Mouse (Mus musculus): ENCODE measurements around the gene Ankrd33. TPM values are rescaled to one million over a fixed set of nuclear protein-coding genes. Genes with fewer than 3 reads are reported as not detected.

Ankrd33 gene
- polyA plus RNA-seq, 1 experiment from 2014 or later = not detected

DNA sequence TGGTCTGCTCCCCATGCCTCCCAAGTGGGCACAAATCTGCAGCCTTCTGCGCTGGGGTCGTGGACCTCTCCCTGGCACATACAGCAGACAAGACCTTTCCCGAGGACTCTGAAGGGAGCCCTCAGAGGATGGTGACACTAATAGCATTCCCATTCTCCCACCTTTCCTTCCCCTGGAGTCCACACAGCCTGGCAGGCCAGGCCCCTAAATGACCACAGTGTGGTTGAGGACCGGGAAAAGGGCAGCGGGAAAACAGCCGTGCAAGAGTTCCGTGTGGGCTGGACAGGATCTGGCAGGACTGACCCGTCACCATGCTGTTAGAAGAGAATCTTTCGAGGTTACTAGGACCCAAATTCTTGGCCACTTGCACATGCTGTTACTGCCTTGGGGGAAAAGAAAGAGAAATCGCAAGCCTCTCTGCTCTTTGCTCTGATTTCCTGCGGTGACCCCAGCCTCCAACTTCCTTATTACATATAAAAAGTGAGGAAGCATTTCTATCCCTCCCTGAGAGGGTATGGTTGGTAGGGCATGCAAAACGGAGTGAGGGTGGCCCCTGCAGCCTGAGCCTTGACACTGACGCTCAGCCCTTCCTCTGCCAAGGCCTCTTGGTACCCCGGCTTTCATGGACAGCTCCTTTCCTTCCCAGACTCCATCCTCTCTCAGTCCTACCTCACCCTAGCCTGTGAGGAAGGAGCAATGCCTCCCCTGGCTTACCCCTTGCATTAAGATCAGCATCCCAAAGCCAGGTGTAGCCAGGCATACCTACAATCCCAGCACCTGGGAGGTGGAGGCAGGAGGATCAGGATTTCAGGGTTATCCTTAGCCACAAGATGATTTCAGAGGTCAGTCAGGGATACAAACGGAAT is 30.8 kb downstream of the Ankrd33 start:
- ATAC-seq (ENCODE audit: insufficient read depth) (no peak), DNase-seq (no peak)
- TF ChIP-seq CTCF (IDR thresholded peaks at IDR 0.05; ENCODE audit: low read depth) = no peak
- Histone ChIP-seq H3K27me3 (ENCODE audit: insufficient read depth, low read length) (no peaks in the 10 kb centered on the region), H3K27ac (ENCODE audit: low read depth) (peak overlapping the region; percentile 42; the same call in 1 of the 2 replicates), H3K4me3 (ENCODE audit: low read depth, low read length) (no peak overlapping the region), H3K4me1 (ENCODE audit: insufficient read depth) (peaks cover 29% of the 10 kb centered on the region; the same call in 1 of the 2 replicates), H3K9me3 (ENCODE audit: low read depth, low read length) (no peaks in the 10 kb centered on the region), H3K36me3 (ENCODE audit: insufficient read depth) (0 out of 2 replicates have a peak, but pooled peaks cover 4% of the 10 kb centered on the region), H3K9ac (peak overlapping the region; percentile 24; the same call in 1 of the 2 replicates), H3K4me2 (peak overlapping the region; percentile 53)
- WGBS = 61% methylated on average over 15 of the region's 15 CpGs

DNA sequence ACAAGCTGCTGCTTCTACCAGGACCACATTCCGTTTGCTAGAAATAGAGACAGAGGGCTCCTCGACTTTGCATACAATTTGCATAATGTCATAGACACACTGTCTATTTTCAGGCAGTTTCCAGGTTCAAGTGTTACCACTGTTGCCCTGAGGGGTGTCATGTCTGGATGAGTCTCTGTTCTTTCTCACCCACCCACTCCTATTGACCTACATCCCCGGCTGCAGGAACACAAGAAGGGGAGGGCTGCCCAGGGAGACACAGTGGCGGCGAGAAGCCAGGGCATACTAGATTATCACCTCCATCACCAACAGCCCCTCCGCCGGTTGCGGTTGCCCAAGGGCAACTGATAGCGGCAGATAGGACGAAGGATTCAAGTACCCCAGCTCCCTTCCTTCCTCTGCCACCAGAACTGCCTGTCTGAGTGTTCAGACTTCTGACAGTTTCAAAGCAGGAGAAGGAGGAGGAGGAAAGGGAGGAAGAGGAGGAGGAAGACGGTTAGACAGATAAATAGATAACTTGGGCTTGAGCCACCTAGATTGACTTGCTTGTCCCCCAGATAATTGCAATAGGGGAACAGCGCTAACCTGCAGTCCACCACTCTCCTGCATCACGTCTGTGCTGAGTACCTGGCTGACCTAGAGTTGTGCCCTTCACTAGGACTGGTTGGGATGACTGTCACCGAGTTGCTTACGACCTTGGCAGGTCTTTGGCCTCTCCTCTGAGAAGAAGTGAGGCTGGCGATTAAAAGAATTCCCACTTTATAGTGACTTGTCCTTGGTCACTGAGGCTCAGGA is 31.8 kb downstream of the Ankrd33 start:
- TF ChIP-seq CTCF (IDR thresholded peaks at IDR 0.05; ENCODE audit: low read depth) = no peak
- DNase-seq (no peak), ATAC-seq (ENCODE audit: insufficient read depth) (no peak)
- Histone ChIP-seq H3K4me2 (no peak overlapping the region), H3K27ac (ENCODE audit: low read depth) (no peak overlapping the region), H3K9me3 (ENCODE audit: low read depth, low read length) (no peaks in the 10 kb centered on the region), H3K4me3 (ENCODE audit: low read depth, low read length) (no peak overlapping the region), H3K9ac (no peak overlapping the region), H3K36me3 (ENCODE audit: insufficient read depth) (0 out of 2 replicates have a peak, but pooled peaks cover 4% of the 10 kb centered on the region), H3K4me1 (ENCODE audit: insufficient read depth) (peaks cover 29% of the 10 kb centered on the region; the same call in 1 of the 2 replicates), H3K27me3 (ENCODE audit: insufficient read depth, low read length) (no peaks in the 10 kb centered on the region)
- WGBS = 58% methylated on average over 16 of the region's 16 CpGs

- no peak overlapping the region for H3K9ac ChIP-seq
- H3K4me1 ChIP-seq (ENCODE audit: insufficient read depth) = peaks cover 26% of the 10 kb centered on the region; the same call in 1 of the 2 replicates
- TF ChIP-seq CTCF (IDR thresholded peaks at IDR 0.05; ENCODE audit: low read depth) = no peak
- no peaks in the 10 kb centered on the region for H3K27me3 ChIP-seq (ENCODE audit: insufficient read depth, low read length)
- H3K9me3 ChIP-seq (ENCODE audit: low read depth, low read length) = no peaks in the 10 kb centered on the region
- 0 out of 2 replicates have a peak overlapping the region, but pooled peaks have one; percentile 24 for H3K27ac ChIP-seq (ENCODE audit: low read depth)
- DNase-seq (peak; percentile 67), ATAC-seq (ENCODE audit: insufficient read depth) (no peak)
- H3K4me3 ChIP-seq (ENCODE audit: low read depth, low read length) = no peak overlapping the region
- H3K36me3 ChIP-seq (ENCODE audit: insufficient read depth) = 0 out of 2 replicates have a peak, but pooled peaks cover 4% of the 10 kb centered on the region
- H3K4me2 ChIP-seq = peak overlapping the region; percentile 32
- WGBS = 7% methylated on average over 6 of the region's 6 CpGs
Measured at GRCm38 (mm10) chr15:101147910-101148273, 32.3 kb downstream of the Ankrd33 start.

DNA sequence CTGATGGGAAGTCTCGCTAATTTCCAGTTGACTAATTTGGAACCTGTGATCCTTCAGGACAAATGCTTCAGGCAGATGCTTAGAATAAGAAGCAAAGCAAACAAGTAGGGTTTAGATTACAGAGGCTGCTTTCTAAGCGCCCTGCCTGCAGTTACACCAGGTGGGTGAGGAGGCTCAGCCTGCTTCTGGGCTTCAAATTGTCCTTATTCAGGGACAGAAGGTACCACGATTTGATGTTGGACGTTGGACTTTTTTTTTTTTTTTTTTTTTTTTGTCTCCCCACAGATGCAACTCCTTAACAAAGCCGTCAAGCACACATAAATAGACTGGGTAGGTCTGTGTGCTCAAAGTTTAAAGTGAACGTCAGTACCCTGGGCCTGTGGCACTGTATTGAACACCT is 33.0 kb downstream of the Ankrd33 start:
- no peak for ATAC-seq (ENCODE audit: insufficient read depth)
- peaks cover 20% of the 10 kb centered on the region; the same call in 1 of the 2 replicates for H3K4me1 ChIP-seq (ENCODE audit: insufficient read depth)
- 0 out of 2 replicates have a peak overlapping the region, but pooled peaks have one; percentile 24 for H3K27ac ChIP-seq (ENCODE audit: low read depth)
- no peaks in the 10 kb centered on the region for H3K27me3 ChIP-seq (ENCODE audit: insufficient read depth, low read length)
- WGBS = 55% methylated on average over 6 of the region's 6 CpGs
- no peak for TF ChIP-seq CTCF (IDR thresholded peaks at IDR 0.05; ENCODE audit: low read depth)
- H3K36me3 ChIP-seq (ENCODE audit: insufficient read depth) = no peaks in the 10 kb centered on the region
- H3K9ac ChIP-seq = no peak overlapping the region
- no peaks in the 10 kb centered on the region for H3K9me3 ChIP-seq (ENCODE audit: low read depth, low read length)
- no peak overlapping the region for H3K4me3 ChIP-seq (ENCODE audit: low read depth, low read length)
- no peak for DNase-seq
- H3K4me2 ChIP-seq = no peak overlapping the region

DNA sequence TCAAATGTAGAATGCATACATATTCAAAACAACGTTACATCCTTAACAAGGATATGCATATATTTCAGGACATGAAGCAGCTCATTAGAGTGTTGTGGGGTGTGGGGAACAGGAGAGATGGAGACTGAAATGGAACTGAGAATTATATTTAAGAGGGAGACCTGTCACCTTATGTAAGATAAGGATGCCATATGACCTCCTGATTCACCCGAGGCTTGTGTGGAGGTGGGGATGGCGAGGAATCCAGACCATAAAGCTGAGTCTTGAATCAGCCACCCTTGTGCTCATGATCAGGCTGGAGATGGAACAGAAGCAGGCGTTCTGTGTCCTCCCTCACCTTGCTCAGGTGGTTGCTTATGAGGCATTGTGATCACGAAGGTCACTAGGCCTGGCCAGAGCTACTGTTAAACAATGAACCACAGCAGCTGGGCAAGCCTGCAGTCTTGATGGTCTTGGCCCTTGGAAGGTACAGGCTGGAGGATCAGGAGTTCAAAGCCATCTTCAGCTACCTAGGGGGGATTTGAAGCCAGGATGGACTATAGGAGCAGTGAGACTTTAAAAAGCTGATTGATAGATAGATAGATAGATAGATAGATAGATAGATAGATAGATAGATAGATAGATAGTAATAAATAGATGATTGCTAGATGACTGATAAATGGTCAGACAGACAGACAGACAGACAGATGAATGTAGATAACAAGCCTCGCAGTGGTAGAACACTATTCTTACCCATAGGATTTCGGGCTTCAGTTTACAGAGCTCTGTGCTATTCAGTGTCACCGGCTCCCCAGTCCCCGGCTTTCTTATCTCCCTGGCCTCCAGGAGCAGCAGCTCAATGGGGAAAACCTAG is 36.1 kb downstream of the Ankrd33 start:
- DNase-seq = no peak
- TF ChIP-seq CTCF (IDR thresholded peaks at IDR 0.05; ENCODE audit: low read depth) = no peak

More for the DNA sequence above, 36.1 kb downstream of the Ankrd33 start:
- no peak for ATAC-seq (ENCODE audit: insufficient read depth)
- Histone ChIP-seq H3K4me3 (ENCODE audit: low read depth, low read length) (no peak overlapping the region), H3K27me3 (ENCODE audit: insufficient read depth, low read length) (no peaks in the 10 kb centered on the region), H3K9me3 (ENCODE audit: low read depth, low read length) (peaks cover 2% of the 10 kb centered on the region; the same call in 1 of the 2 replicates), H3K4me1 (ENCODE audit: insufficient read depth) (peaks cover 13% of the 10 kb centered on the region; the same call in 1 of the 2 replicates), H3K9ac (no peak overlapping the region), H3K36me3 (ENCODE audit: insufficient read depth) (no peaks in the 10 kb centered on the region; the same call in 1 of the 2 replicates), H3K4me2 (no peak overlapping the region), H3K27ac (ENCODE audit: low read depth) (no peak overlapping the region)
- WGBS = 65% methylated on average over 9 of the region's 9 CpGs

Measured in lung, embryonic 14.5 days (tissue).